Comparison of ENCODE assay signal across 8 mouse cellular contexts in genomic region chr11:60478121-60478520, GRCm38 (mm10). TPM values are rescaled to one million over a fixed set of nuclear protein-coding genes. Genes with fewer than 3 reads are reported as not detected.
DNase-seq lines count a peak whose midpoint lies in the region; ATAC-seq and TF ChIP-seq lines count a peak whose summit lies in the region.
"Had no signal": no experiment of that assay in that cellular context is flagged by ENCODE, and none has a peak within 500 bp of the region (broad histone marks: within the 10 kb centered on the region; RNA-seq: fewer than 3 reads in every experiment).

No protein-coding gene starts in this region.

- peaks cover 13% of the 10 kb centered on the region for H3K4me1 ChIP-seq in midbrain, embryonic 10.5 days
- no peaks in the 10 kb centered on the region for H3K4me1 ChIP-seq in midbrain, postnatal 0 days (ENCODE audit: insufficient read depth, low read length)
- H3K4me1 ChIP-seq in stomach, embryonic 15.5 days, result 0 out of 2 replicates have a peak, but pooled peaks cover 6% of the 10 kb centered on the region

- H3K36me3 ChIP-seq in midbrain, embryonic 10.5 days, result no peaks in the 10 kb centered on the region
- H3K36me3 ChIP-seq in midbrain, postnatal 0 days (ENCODE audit: insufficient read depth, low read length), result no peaks in the 10 kb centered on the region
- H3K36me3 ChIP-seq in stomach, embryonic 15.5 days, result no peaks in the 10 kb centered on the region

- no peak for TF ChIP-seq CTCF in midbrain, postnatal 0 days (IDR thresholded peaks at IDR 0.05)

- no peak for ATAC-seq in midbrain, postnatal 0 days (ENCODE audit: low FRiP score)
- ATAC-seq in stomach, embryonic 15.5 days (ENCODE audit: insufficient read depth, low FRiP score, low read depth), result peak; percentile 28; the same call in 1 of the 2 replicates
- ATAC-seq: activated CD4-positive, CD25-positive, alpha-beta regulatory T cell, adult 4 months had no signal

- H3K4me3 ChIP-seq in midbrain, embryonic 10.5 days, result 0 out of 2 replicates have a peak overlapping the region, but pooled peaks have one; percentile 7
- no peak overlapping the region for H3K4me3 ChIP-seq in midbrain, postnatal 0 days (ENCODE audit: low read depth, low read length)
- no peak overlapping the region; the same call in 1 of the 2 replicates for H3K4me3 ChIP-seq in stomach, embryonic 15.5 days (replicated peaks)

- 39% methylated on average over 17 of the region's 17 CpGs for WGBS in midbrain, embryonic 10.5 days
- WGBS in midbrain, postnatal 0 days, result 44% methylated on average over 17 of the region's 17 CpGs
- 22% methylated on average over 17 of the region's 17 CpGs for WGBS in stomach, embryonic 15.5 days

- H3K4me2 ChIP-seq in midbrain, postnatal 0 days (ENCODE audit: low read depth, low read length, poor library complexity, severe bottlenecking), result no peak overlapping the region
- peak overlapping the region; percentile 49 for H3K4me2 ChIP-seq in stomach, embryonic 15.5 days

- H3K27ac ChIP-seq in midbrain, embryonic 10.5 days (replicated peaks), result peak overlapping the region; percentile 39; the same call in 1 of the 2 replicates
- H3K27ac ChIP-seq in midbrain, postnatal 0 days (ENCODE audit: low read depth, low read length), result no peak overlapping the region
- H3K27ac ChIP-seq in stomach, embryonic 15.5 days, result no peak overlapping the region

- no peak overlapping the region for H3K9ac ChIP-seq in midbrain, postnatal 0 days (replicated peaks; ENCODE audit: low read length, poor library complexity, severe bottlenecking)
- H3K9ac ChIP-seq in stomach, embryonic 15.5 days, result no peak overlapping the region

- DNase-seq in midbrain, embryonic 10.5 days (ENCODE audit: low spot score), result peak; percentile 20
- DNase-seq in midbrain, postnatal 0 days (ENCODE audit: low spot score), result no peak
- peak; percentile 29 for DNase-seq in embryo, embryonic 11 days
- peak; percentile 42 for DNase-seq in liver
- DNase-seq in urinary bladder, postnatal 14 days (ENCODE audit: low spot score), result no peak
- DNase-seq in gastrocnemius, adult 8-10 months (ENCODE audit: low spot score in 2 of 2), result no peak

- H3K27me3 ChIP-seq in midbrain, embryonic 10.5 days (ENCODE audit: low read depth, poor library complexity, severe bottlenecking), result no peaks in the 10 kb centered on the region
- H3K27me3 ChIP-seq in midbrain, postnatal 0 days (ENCODE audit: insufficient read depth, low read length), result no peaks in the 10 kb centered on the region
- H3K27me3 ChIP-seq in stomach, embryonic 15.5 days (replicated peaks), result no peaks in the 10 kb centered on the region

- no peaks in the 10 kb centered on the region for H3K9me3 ChIP-seq in midbrain, embryonic 10.5 days (replicated peaks)
- no peaks in the 10 kb centered on the region for H3K9me3 ChIP-seq in midbrain, postnatal 0 days (ENCODE audit: low read length)
- no peaks in the 10 kb centered on the region for H3K9me3 ChIP-seq in stomach, embryonic 15.5 days

RNA-seq across cellular contexts. Expression of gene Myo15, which starts 9.0 kb away (rescaled TPM):
- polyA plus RNA-seq in midbrain, embryonic 10.5 days (2016; fragmentation: Nextera tagmentation; extraction: Ambion mirVana), result 0.04 and 0.05 TPM in 2 replicates
- total RNA-seq in midbrain, postnatal 0 days (2014; rRNA removed), result 0.14 and 0.22 TPM in 2 replicates
- polyA plus RNA-seq in midbrain, postnatal 0 days (2015; fragmentation: Nextera tagmentation; extraction: Ambion mirVana), result 0.23 and 0.52 TPM in 2 replicates
- polyA plus RNA-seq in stomach, embryonic 15.5 days (2015; fragmentation: Nextera tagmentation; extraction: Ambion mirVana), result 0.08 and 0.12 TPM in 2 replicates
- total RNA-seq in gastrocnemius, adult 8-10 months (2022), result under 1 TPM in 2 of 4 experiments, not detected in 2; 0.05 TPM

RNA-seq across cellular contexts. Expression of gene Drg2, which starts 23.7 kb away (rescaled TPM):
- polyA plus RNA-seq in midbrain, embryonic 10.5 days (2016; fragmentation: Nextera tagmentation; extraction: Ambion mirVana), result 129 and 131 TPM in 2 replicates
- total RNA-seq in midbrain, postnatal 0 days (2014; rRNA removed), result 88.6 and 92.6 TPM in 2 replicates
- 83.1 and 87.8 TPM in 2 replicates for polyA plus RNA-seq in midbrain, postnatal 0 days (2015; fragmentation: Nextera tagmentation; extraction: Ambion mirVana)
- 93.5 and 95.1 TPM in 2 replicates for polyA plus RNA-seq in stomach, embryonic 15.5 days (2015; fragmentation: Nextera tagmentation; extraction: Ambion mirVana)
- total RNA-seq in gastrocnemius, adult 8-10 months (2022), result 10 to 100 TPM; 21.6 to 24.9 (median 22.7) TPM

RNA-seq across cellular contexts. Expression of gene Alkbh5, which starts 58.1 kb away (rescaled TPM):
- 34.4 TPM in 2 replicates for polyA plus RNA-seq in midbrain, embryonic 10.5 days (2016; fragmentation: Nextera tagmentation; extraction: Ambion mirVana)
- total RNA-seq in midbrain, postnatal 0 days (2014; rRNA removed), result 32.0 and 34.0 TPM in 2 replicates
- 18.4 and 23.1 TPM in 2 replicates for polyA plus RNA-seq in midbrain, postnatal 0 days (2015; fragmentation: Nextera tagmentation; extraction: Ambion mirVana)
- polyA plus RNA-seq in stomach, embryonic 15.5 days (2015; fragmentation: Nextera tagmentation; extraction: Ambion mirVana), result 40.9 and 41.2 TPM in 2 replicates
- total RNA-seq in gastrocnemius, adult 8-10 months (2022), result 100 to 1,000 TPM; 137 to 160 (median 145) TPM

RNA-seq across cellular contexts. Expression of gene Atpaf2, which starts 59.9 kb away (rescaled TPM):
- 51.8 and 52.1 TPM in 2 replicates for polyA plus RNA-seq in midbrain, embryonic 10.5 days (2016; fragmentation: Nextera tagmentation; extraction: Ambion mirVana)
- 34.8 and 42.3 TPM in 2 replicates for total RNA-seq in midbrain, postnatal 0 days (2014; rRNA removed)
- polyA plus RNA-seq in midbrain, postnatal 0 days (2015; fragmentation: Nextera tagmentation; extraction: Ambion mirVana), result 47.9 and 48.1 TPM in 2 replicates
- 48.3 and 53.5 TPM in 2 replicates for polyA plus RNA-seq in stomach, embryonic 15.5 days (2015; fragmentation: Nextera tagmentation; extraction: Ambion mirVana)
- total RNA-seq in gastrocnemius, adult 8-10 months (2022), result 10 to 100 TPM; 28.9 to 30.7 (median 30.6) TPM

Comparison
In these comparisons a context has a peak if more than half of its experiments do, and no peak if none do; other contexts are left out.
1. DNase-seq: peak in midbrain, embryonic 10.5 days (single experiment), embryo, embryonic 11 days (single experiment) and liver (single experiment); none in midbrain, postnatal 0 days (single experiment), urinary bladder, postnatal 14 days (single experiment) and gastrocnemius, adult 8-10 months (0 of 2).